Mouse (Mus musculus): Measurements from ENCODE around the gene Tmem254c. TPM values are rescaled to one million over a fixed set of nuclear protein-coding genes. Genes with fewer than 3 reads are reported as not detected.

Tmem254c gene
- 10 to 100 TPM; 20.5 to 21.6 TPM for total RNA-seq (2023)

DNA sequence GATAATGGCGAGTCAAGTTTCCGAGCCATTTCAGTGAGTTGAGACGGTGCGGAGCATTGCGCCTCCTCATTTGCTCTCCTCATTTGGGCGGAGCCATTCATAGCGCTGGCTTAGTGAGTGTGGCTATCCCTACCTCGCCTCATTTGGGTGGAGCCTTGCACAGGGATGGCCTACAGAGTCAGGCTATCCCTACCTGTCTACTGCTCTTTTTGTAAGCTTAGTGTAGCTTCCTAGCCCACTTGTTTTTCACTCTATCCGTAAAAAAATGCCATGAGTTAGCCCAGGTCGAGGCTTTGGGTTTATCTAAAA lies at the start of gene Tmem254c:
TSS of gene Tmem254c (minus strand) at position 31 of the 309 bp plus-strand sequence.

DNA sequence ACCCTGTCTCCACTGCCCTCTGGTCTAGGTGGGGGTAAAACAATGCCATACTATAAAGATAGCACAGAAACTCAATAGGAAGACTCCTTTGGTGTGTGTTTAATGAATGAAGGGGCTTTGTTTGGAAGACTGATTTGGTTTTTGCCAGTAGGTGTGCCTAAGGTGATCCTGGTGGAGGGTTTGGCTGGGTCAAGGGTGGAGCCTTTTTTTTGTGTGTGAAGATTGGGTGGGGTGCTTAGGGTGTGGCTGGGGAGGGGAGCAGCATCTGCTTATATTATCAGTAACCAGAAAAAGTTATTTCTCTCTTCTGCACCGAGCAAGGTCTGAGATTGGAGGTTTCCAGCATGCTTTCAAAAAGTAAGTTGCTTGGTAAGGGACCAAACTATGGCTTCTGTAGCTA lies 14.8 kb upstream of the Tmem254c start, which contains the start of gene Cphx3:
TSS of gene Cphx3 (plus strand) at position 301 of the 400 bp plus-strand sequence.

DNA sequence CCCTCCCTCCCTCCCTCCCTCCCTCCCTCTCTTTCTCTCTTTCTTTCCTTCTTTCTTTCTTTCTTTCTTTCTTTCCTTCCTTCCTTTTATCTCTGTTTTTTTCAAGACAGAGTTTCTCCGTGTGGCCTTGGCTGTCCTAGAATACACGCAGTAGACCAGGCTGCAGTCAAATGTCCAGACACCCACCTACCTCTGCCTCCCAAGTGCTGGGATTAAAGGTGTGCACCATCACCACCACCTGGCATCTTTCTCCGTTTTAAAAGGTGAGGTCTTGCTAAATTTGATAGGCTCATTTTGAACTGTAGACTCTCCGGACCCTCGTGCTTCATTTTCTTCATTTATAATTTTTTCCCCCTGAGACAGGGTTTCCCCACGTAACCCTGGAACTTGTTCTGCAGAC lies 14.1 kb upstream of the Tmem254c start, which contains the start of gene Cphx2:
TSS of gene Cphx2 (plus strand) at position 301 of the 400 bp plus-strand sequence.

DNA sequence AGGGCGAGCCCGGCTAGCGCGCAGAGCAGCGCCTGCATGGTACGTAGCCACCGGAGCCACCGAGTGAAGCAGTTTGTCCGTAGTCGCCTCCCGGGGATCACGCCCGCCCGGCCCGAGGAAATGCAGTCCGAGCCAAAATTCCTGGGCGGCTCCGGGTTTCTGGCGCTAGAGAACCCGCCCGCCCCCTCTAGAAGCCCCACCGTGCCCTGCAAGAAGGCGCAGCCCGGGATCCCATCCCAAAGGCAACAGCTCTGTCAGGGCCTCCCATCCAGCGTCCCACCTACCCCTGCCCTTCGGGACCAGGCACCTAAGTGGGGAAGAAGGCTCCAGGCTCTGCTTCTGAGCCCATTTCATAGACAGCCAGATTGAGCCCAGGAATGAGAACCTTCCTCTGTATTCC lies 24.5 kb downstream of the Tmem254c start, which contains the start of gene Gm9780:
TSS of gene Gm9780 (minus strand) at position 101 of the 400 bp plus-strand sequence.

Other genes with a start within 250 kb of the Tmem254c start
- 10 to 100 TPM; 87.6 to 89.9 TPM for gene Anxa11, start 225.2 kb downstream of the Tmem254c start, total RNA-seq (2023)
- not detected for gene Plac9a, start 164.3 kb downstream of the Tmem254c start, total RNA-seq (2023)
- gene Tmem254a, start 139.7 kb downstream of the Tmem254c start, total RNA-seq (2023) = 10 to 100 TPM in 1 of 2 experiments, 1 to 10 TPM in 1; 5.3 to 10.8 TPM
- not detected for gene Cphx1, start 129.1 kb downstream of the Tmem254c start, total RNA-seq (2023)
- not detected for gene Duxbl1, start 88.8 kb downstream of the Tmem254c start, total RNA-seq (2023)
- gene Gm9780, start 24.6 kb downstream of the Tmem254c start, total RNA-seq (2023) = not detected
- gene Cphx2, start 14.2 kb upstream of the Tmem254c start, total RNA-seq (2023) = not detected
- not detected for gene Cphx3, start 14.9 kb upstream of the Tmem254c start, total RNA-seq (2023)
- gene Duxbl2, start 51.0 kb upstream of the Tmem254c start, total RNA-seq (2023) = under 1 TPM in 1 of 2 experiments, not detected in 1; 0.35 TPM
- gene Plac9b, start 115.1 kb upstream of the Tmem254c start, total RNA-seq (2023) = not detected
- gene Tmem254b, start 139.7 kb upstream of the Tmem254c start, total RNA-seq (2023) = 1 to 10 TPM; 5.4 to 6.5 TPM
- gene Duxbl3, start 190.6 kb upstream of the Tmem254c start, total RNA-seq (2023) = not detected

Measured in T-cell, adult 66 days (primary cell).